Mouse (Mus musculus) lung, postnatal 0 days (tissue): ENCODE measurements around the gene Fgr.

Source experiments
- CTCF ChIP-seq: IDR thresholded peaks from 2 replicates; pipeline ENCODE4 v1.5.1; 2016; ENCODE audit warnings: antibody characterized with exemption, mild to moderate bottlenecking
- EP300 ChIP-seq: IDR thresholded peaks from 2 replicates; pipeline ENCODE4 v1.6.1; 2016; ENCODE audit warnings: antibody characterized with exemption, mild to moderate bottlenecking, control low read depth

GRCm38 (mm10) chr4:132981621-132982020 is 7.7 kb downstream of the Fgr start:
- TF ChIP-seq EP300 (no peak), CTCF (no peak)
